Mouse (Mus musculus) forebrain, embryonic 10.5 days (tissue): ENCODE results near the gene Dync1i2. TPM values are rescaled to one million over a fixed set of nuclear protein-coding genes. Genes with fewer than 3 reads are reported as not detected.
A peak's percentile ranks its signal among the peaks of the same experiment; 100 is the strongest.

Source experiments
- DNase-seq: peaks from one replicate; pipeline ENCODE4 v3.0.0-alpha.2; 2017; ENCODE audit warnings: low spot score; ENCODE audit errors: extremely low spot score
- H3K27ac ChIP-seq: fragments of 300-500 bp; sonication (generic); 2 replicates; pipeline ENCODE4 v1.5.1; 2016; ENCODE audit warnings: mild to moderate bottlenecking
- H3K27me3 ChIP-seq: fragments of 300-500 bp; sonication (generic); 2 replicates; pipeline ENCODE4 v1.6.1; 2016; ENCODE audit warnings: mild to moderate bottlenecking; ENCODE audit not compliant: poor library complexity, severe bottlenecking
- H3K36me3 ChIP-seq: fragments of 300-500 bp; sonication (generic); replicated peaks from 2 replicates; pipeline ENCODE4 v1.6.1; 2016; ENCODE audit warnings: mild to moderate bottlenecking, moderate library complexity
- H3K4me1 ChIP-seq: fragments of 300-500 bp; sonication (generic); 2 replicates; pipeline ENCODE4 v1.6.1; 2016
- H3K4me3 ChIP-seq: fragments of 300-500 bp; sonication (generic); 2 replicates; pipeline ENCODE4 v1.5.1; 2016; ENCODE audit warnings: mild to moderate bottlenecking, moderate library complexity
- H3K9me3 ChIP-seq: fragments of 300-500 bp; sonication (generic); 2 replicates; pipeline ENCODE4 v1.6.1; 2016; ENCODE audit warnings: mild to moderate bottlenecking, moderate library complexity
- WGBS: fragments of 180-500 bp; shearing (Covaris S2); methylation state at CpG from one replicate; pipeline ENCODE4 v1.1.7; 2016; 5-methylcytosine and 5-hydroxymethylcytosine counted together
- polyA plus RNA-seq: library from polyadenylated mRNA; unstranded; fragments of >200 nt; fragmentation: Nextera tagmentation; extraction: Ambion mirVana; gene quantifications from 2 replicates; pipeline ENCODE4 v1.2.1, GENCODE M21; 2016

The Dync1i2 gene
- polyA plus RNA-seq: 102 and 111 TPM in 2 replicates

- peak; percentile 92 for DNase-seq
- H3K27ac ChIP-seq: peak within 1 kb of the TSS; percentile 93
- peaks cover 15% of the 10 kb centered on the region for H3K4me1 ChIP-seq
- H3K27me3 ChIP-seq: no peaks in the 10 kb centered on the region
- no peaks in the 10 kb centered on the region for H3K9me3 ChIP-seq
- H3K36me3 ChIP-seq: peaks cover 28% of the 10 kb centered on the region
- WGBS: under 1% methylated on average over 57 of the region's 57 CpGs
- H3K4me3 ChIP-seq: peak within 1 kb of the TSS; percentile 87
Observed at GRCm38 (mm10) chr2:71211591-71212359, at the start of gene Dync1i2. TSS of gene Dync1i2 (plus strand) at chr2:71211706.

GRCm38 (mm10) chr2:71162831-71163621 lies 48.5 kb upstream of the Dync1i2 start:
- peaks cover 22% of the 10 kb centered on the region for H3K4me1 ChIP-seq
- no peak overlapping the region for H3K4me3 ChIP-seq
- no peaks in the 10 kb centered on the region for H3K9me3 ChIP-seq
- no peaks in the 10 kb centered on the region for H3K27me3 ChIP-seq
- no peaks in the 10 kb centered on the region for H3K36me3 ChIP-seq
- DNase-seq: no peak
- 86% methylated on average over 25 of the region's 25 CpGs for WGBS
- H3K27ac ChIP-seq: no peak overlapping the region

DNA sequence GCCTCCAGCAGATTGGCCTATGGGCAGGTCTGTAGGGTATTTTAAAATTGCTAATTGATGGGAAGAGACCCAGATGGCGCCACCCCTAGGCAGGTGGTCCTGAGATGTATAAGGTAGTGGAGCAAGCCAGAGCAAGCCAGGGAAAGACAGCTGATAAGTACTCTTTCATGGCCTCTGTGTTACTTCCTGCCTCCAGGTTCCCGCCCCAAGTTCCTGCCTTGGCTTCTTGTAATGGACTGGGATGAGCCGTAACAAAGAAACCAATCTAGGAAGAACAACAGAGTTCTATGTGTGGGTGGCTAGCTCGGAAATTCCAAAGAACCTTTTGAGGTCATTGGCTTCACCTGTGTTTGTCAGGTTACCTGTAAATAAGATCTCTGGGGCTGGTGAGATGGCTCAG lies 44.3 kb upstream of the Dync1i2 start:
- Histone ChIP-seq H3K36me3 (no peaks in the 10 kb centered on the region), H3K4me1 (peaks cover 17% of the 10 kb centered on the region), H3K9me3 (no peaks in the 10 kb centered on the region), H3K4me3 (no peak overlapping the region), H3K27me3 (no peaks in the 10 kb centered on the region), H3K27ac (no peak overlapping the region)
- WGBS: 88% methylated on average over 4 of the region's 4 CpGs
- no peak for DNase-seq

GRCm38 (mm10) chr2:71168461-71169021 lies 43.0 kb upstream of the Dync1i2 start:
- H3K27ac ChIP-seq: no peak overlapping the region
- no peak for DNase-seq

GRCm38 (mm10) chr2:71173031-71173430 lies 38.5 kb upstream of the Dync1i2 start:
- H3K27me3 ChIP-seq: no peaks in the 10 kb centered on the region
- no peak overlapping the region for H3K27ac ChIP-seq
- H3K4me3 ChIP-seq: no peak overlapping the region
- H3K4me1 ChIP-seq: peaks cover 13% of the 10 kb centered on the region
- no peak for DNase-seq
- WGBS: 65% methylated on average over 3 of the region's 3 CpGs
- H3K36me3 ChIP-seq: no peaks in the 10 kb centered on the region
- H3K9me3 ChIP-seq: no peaks in the 10 kb centered on the region

More at GRCm38 (mm10) chr2:71168461-71169021, 43.0 kb upstream of the Dync1i2 start:
- H3K4me3 ChIP-seq: no peak overlapping the region
- no peaks in the 10 kb centered on the region for H3K27me3 ChIP-seq
- H3K36me3 ChIP-seq: no peaks in the 10 kb centered on the region
- peaks cover 13% of the 10 kb centered on the region for H3K4me1 ChIP-seq
- no peaks in the 10 kb centered on the region for H3K9me3 ChIP-seq
- 66% methylated on average over 10 of the region's 10 CpGs for WGBS

- Histone ChIP-seq H3K27ac (no peak overlapping the region), H3K4me3 (no peak overlapping the region), H3K9me3 (no peaks in the 10 kb centered on the region), H3K4me1 (peaks cover 9% of the 10 kb centered on the region), H3K27me3 (no peaks in the 10 kb centered on the region), H3K36me3 (no peaks in the 10 kb centered on the region)
- 81% methylated on average over 9 of the region's 9 CpGs for WGBS
- DNase-seq: no peak
Observed at GRCm38 (mm10) chr2:71176329-71177249, 34.9 kb upstream of the Dync1i2 start.

DNA sequence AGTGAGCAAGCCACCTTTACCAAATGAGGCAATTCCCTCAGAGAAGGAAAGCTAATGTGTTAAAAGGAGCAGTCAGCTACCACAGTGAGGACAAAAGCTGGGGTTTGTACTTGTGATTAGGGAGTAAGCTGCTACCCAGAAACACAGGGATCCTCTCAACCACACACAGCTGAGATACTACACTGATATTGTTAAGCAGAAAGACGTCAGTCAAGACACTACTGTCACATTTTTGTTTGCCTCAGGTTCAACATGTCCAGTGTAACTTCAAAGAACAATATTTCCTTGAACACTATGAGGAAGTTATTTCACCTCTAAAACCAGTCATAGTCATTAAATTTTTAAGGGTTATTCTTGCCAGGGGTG lies 34.3 kb upstream of the Dync1i2 start:
- no peak for DNase-seq
- H3K4me1 ChIP-seq: peaks cover 9% of the 10 kb centered on the region
- H3K9me3 ChIP-seq: no peaks in the 10 kb centered on the region
- H3K4me3 ChIP-seq: no peak overlapping the region
- no peaks in the 10 kb centered on the region for H3K27me3 ChIP-seq
- no peak overlapping the region for H3K27ac ChIP-seq
- 64% methylated on average over 1 of the region's 1 CpGs for WGBS
- H3K36me3 ChIP-seq: no peaks in the 10 kb centered on the region

DNA sequence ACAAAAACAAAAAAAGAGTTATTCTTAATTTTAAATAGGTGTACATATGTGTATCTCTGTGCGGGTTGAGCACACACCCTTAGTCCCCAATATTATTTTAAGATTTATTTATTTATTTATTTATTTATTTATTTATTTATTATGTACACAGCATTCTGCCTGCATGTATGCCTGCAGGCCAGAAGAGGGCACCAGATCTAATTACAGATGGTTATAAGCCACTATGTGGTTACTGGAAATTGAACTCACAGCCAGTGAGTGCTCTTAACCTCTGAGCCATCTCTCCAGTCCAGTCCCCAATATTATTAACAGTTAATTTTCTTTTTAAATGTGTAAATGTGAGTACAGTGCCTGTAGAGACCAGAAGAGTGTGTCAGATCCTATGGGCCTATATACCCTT lies 33.7 kb upstream of the Dync1i2 start:
- 92% methylated on average over 1 of the region's 1 CpGs for WGBS
- Histone ChIP-seq H3K4me3 (no peak overlapping the region), H3K9me3 (no peaks in the 10 kb centered on the region), H3K27ac (no peak overlapping the region), H3K4me1 (peaks cover 9% of the 10 kb centered on the region), H3K36me3 (no peaks in the 10 kb centered on the region), H3K27me3 (no peaks in the 10 kb centered on the region)
- no peak for DNase-seq

DNA sequence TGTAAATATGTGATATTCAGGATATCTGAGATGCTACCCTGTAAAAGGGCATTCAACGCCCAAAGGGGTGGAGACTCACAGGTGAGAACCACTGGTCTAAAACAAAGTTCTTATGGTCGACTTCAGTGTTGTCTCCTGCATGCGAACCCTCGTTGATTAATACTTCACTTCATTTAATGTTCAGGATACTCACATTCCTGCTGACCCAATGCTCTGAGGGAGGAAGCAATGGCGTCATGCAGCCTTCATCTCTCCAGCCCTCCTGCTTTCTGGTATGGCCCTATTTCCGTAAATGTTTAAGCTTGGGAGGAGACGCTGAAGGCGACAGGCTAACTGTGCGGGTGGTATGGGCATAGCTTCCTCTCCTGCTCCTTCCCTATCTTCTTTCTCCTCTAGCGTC lies 31.8 kb upstream of the Dync1i2 start:
- no peak for DNase-seq
- Histone ChIP-seq H3K9me3 (no peaks in the 10 kb centered on the region), H3K27ac (no peak overlapping the region), H3K27me3 (no peaks in the 10 kb centered on the region), H3K4me3 (no peak overlapping the region), H3K36me3 (no peaks in the 10 kb centered on the region), H3K4me1 (peaks cover 4% of the 10 kb centered on the region; the same call in 1 of the 2 replicates)
- WGBS: 91% methylated on average over 10 of the region's 10 CpGs

- no peaks in the 10 kb centered on the region for H3K36me3 ChIP-seq
- no peak overlapping the region for H3K4me3 ChIP-seq
- H3K27ac ChIP-seq: no peak overlapping the region
- DNase-seq: no peak
- no peaks in the 10 kb centered on the region for H3K27me3 ChIP-seq
- peaks cover 4% of the 10 kb centered on the region; the same call in 1 of the 2 replicates for H3K4me1 ChIP-seq
- WGBS: 75% methylated on average over 8 of the region's 8 CpGs
- no peaks in the 10 kb centered on the region for H3K9me3 ChIP-seq
Observed at GRCm38 (mm10) chr2:71180566-71181217, 30.8 kb upstream of the Dync1i2 start.

GRCm38 (mm10) chr2:71187950-71188349 lies 23.6 kb upstream of the Dync1i2 start:
- Histone ChIP-seq H3K4me3 (no peak overlapping the region), H3K36me3 (no peaks in the 10 kb centered on the region), H3K27me3 (peaks cover 25% of the 10 kb centered on the region), H3K4me1 (peaks cover 33% of the 10 kb centered on the region), H3K27ac (no peak overlapping the region), H3K9me3 (peaks cover 4% of the 10 kb centered on the region; the same call in 1 of the 2 replicates)
- 80% methylated on average over 3 of the region's 3 CpGs for WGBS
- no peak for DNase-seq

DNA sequence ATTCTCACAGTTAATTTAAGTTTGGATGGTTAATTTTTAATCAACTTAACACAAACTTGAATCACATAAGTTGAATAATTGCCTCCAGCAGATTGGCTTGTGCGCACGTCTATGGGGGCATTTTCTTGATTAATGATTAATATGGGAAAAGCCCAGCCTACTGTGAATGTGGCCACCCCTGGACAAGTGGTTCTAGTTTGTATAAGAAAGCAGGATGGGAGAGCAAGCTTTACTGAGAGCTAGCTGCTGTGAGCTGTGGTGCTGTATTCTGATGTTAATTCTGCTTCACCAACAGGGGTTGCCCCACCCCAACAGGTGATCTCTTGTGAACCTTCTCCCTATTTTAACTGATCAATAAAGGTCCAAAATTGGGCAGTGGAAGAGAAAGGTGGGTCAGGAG lies 22.6 kb upstream of the Dync1i2 start:
- H3K27me3 ChIP-seq: peaks cover 32% of the 10 kb centered on the region
- no peak overlapping the region for H3K27ac ChIP-seq
- H3K4me1 ChIP-seq: peaks cover 33% of the 10 kb centered on the region
- H3K36me3 ChIP-seq: no peaks in the 10 kb centered on the region
- no peak for DNase-seq
- 56% methylated on average over 2 of the region's 2 CpGs for WGBS
- H3K9me3 ChIP-seq: peaks cover 4% of the 10 kb centered on the region; the same call in 1 of the 2 replicates
- no peak overlapping the region for H3K4me3 ChIP-seq
